Mouse (Mus musculus) liver, embryonic 16.5 days (tissue): ENCODE measurements at regions not wholly inside any gene's neighbourhood (a gene's known extent, or its start where the extent isn't known, plus 50 kb on each side); places are given as distances from the start of the nearest gene placed in this dataset.

Source experiments
- ATAC-seq: fragments of 200-750 bp; cut with Nextera tagmentation; 2 replicates; pipeline ENCODE4 v1.8.0; 2017; ENCODE audit warnings: low read depth, mild to moderate bottlenecking, moderate number of reproducible peaks, moderate library complexity
- H3K27ac ChIP-seq: fragments of 300-500 bp; sonication (generic); 2 replicates; pipeline ENCODE4 v1.5.1; 2014; ENCODE audit warnings: mild to moderate bottlenecking, low read length
- H3K27me3 ChIP-seq: fragments of 300-500 bp; sonication (generic); 2 replicates; pipeline ENCODE4 v1.6.1; 2014; ENCODE audit warnings: low read depth, low read length, mixed read lengths; ENCODE audit not compliant: control insufficient read depth, insufficient read depth
- H3K36me3 ChIP-seq: fragments of 300-500 bp; sonication (generic); 2 replicates; pipeline ENCODE4 v1.6.1; 2014; ENCODE audit warnings: mild to moderate bottlenecking; ENCODE audit not compliant: control insufficient read depth, insufficient read depth
- H3K4me1 ChIP-seq: fragments of 300-500 bp; sonication (generic); 2 replicates; pipeline ENCODE4 v1.6.1; 2014; ENCODE audit warnings: low read depth, low read length, mixed read lengths; ENCODE audit not compliant: control insufficient read depth
- H3K4me2 ChIP-seq: fragments of 300-500 bp; sonication (generic); 2 replicates; pipeline ENCODE4 v1.6.1; 2014; ENCODE audit warnings: low read depth, low read length, mixed read lengths
- H3K4me3 ChIP-seq: fragments of 300-500 bp; sonication (generic); 2 replicates; pipeline ENCODE4 v1.5.1; 2014; ENCODE audit warnings: low read depth, mild to moderate bottlenecking, low read length
- H3K9ac ChIP-seq: fragments of 300-500 bp; sonication (generic); 2 replicates; pipeline ENCODE4 v1.6.1; 2014; ENCODE audit warnings: low read depth, low read length
- H3K9me3 ChIP-seq: fragments of 300-500 bp; sonication (generic); replicated peaks from 2 replicates; pipeline ENCODE4 v1.6.1; 2016; ENCODE audit warnings: low read length; ENCODE audit not compliant: control insufficient read depth
- WGBS: fragments of 180-500 bp; shearing (Covaris S2); extraction: QIAGEN DNeasy Blood & Tissue Kit; methylation state at CpG from one replicate; pipeline ENCODE4 v1.1.7; 2014; ENCODE audit not compliant: insufficient replicate concordance; 5-methylcytosine and 5-hydroxymethylcytosine counted together

DNA sequence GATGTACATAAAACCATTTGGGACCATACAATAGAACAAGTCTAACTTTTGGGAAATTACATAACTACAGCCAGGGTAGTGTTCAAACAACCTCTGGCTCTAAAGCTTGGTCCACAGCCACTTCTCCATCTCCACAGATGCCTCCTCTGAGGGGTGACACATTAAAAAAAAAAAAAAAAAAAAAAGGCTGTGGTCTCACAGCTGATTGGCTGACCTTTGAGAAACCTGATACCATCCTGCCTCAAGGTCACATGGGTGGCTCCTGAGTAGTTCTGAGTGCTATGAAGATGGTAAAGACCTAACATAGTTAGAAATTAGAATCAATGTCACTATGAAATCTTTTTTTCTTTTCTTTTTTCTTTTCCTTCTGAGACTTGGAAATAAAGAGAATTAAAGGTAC lies 102.4 kb downstream of the Tmem182 start:
- Histone ChIP-seq H3K4me2 (no peak overlapping the region), H3K4me1 (no peaks in the 10 kb centered on the region), H3K4me3 (no peak overlapping the region), H3K9ac (no peak overlapping the region), H3K9me3 (no peaks in the 10 kb centered on the region), H3K27me3 (no peaks in the 10 kb centered on the region), H3K27ac (no peak overlapping the region), H3K36me3 (no peaks in the 10 kb centered on the region)
- no peak for ATAC-seq

DNA sequence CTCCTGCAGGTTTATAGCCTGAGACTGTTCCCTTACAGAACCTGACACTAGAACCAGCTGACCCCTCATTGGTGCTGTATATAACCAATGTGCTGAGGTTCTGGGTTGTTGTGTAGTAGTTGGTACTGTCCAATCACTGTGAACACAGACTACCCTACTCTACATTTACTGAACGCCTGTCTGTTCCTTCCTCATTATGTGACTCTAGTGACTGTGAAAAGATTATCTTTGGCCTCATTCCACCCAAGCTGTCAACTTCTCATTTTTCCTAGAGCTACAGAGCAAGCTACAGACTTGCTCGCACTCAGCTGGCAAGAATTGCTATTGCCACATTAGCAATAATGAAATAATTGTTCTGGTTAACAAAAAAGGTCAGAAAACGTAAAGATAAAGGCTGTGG lies 108.2 kb downstream of the Tmem182 start:
- H3K27me3 ChIP-seq, result no peaks in the 10 kb centered on the region
- ATAC-seq, result no peak
- no peak overlapping the region for H3K4me2 ChIP-seq
- no peak overlapping the region for H3K9ac ChIP-seq
- 31% methylated on average over 3 of the region's 3 CpGs for whole genome bisulfite sequencing
- H3K4me1 ChIP-seq, result no peaks in the 10 kb centered on the region
- H3K9me3 ChIP-seq, result no peaks in the 10 kb centered on the region
- H3K27ac ChIP-seq, result no peak overlapping the region
- H3K36me3 ChIP-seq, result no peaks in the 10 kb centered on the region
- H3K4me3 ChIP-seq, result no peak overlapping the region

DNA sequence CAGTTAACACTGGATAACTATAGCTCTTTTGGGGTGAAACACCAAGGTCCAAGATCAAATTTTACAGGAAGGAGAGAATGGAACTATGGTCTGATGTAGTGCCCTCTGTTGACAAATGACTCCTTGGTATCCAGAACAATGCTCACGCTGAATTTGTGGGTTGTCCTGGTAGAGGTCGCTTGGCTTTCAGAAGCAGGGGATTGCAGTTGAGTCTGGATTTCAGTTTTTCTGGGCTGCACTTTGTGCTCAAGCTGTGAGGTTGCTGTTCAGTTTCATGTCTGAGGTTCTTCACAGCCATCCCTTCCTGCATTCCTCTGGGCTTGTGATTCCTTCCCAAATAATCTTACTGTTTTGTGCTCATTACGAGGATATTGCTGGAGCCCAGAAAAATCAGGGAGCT lies 118.9 kb downstream of the Tmem182 start:
- ATAC-seq, result no peak

DNA sequence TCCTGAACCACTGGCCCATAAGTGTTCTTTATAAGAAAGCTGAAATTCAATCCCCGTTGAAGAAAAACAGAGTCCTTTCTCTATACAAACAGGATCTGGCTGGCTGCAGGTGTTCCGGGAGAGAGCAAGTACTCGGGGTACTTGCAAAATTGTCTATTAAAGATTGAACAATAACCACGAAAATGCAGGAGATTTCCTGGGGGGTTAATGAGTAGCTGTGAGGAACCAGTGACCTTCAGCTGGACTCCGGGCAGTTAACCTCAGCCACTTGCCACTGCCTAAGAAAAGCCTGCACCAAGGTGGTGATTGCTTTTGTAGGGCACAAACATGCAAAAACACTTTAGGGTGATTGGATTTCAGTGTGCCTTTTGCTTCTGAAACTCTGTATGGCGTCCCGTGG lies 119.4 kb downstream of the Tmem182 start:
- Histone ChIP-seq H3K4me2 (no peak overlapping the region), H3K27ac (no peak overlapping the region), H3K36me3 (no peaks in the 10 kb centered on the region), H3K4me1 (no peaks in the 10 kb centered on the region), H3K9me3 (no peaks in the 10 kb centered on the region), H3K9ac (no peak overlapping the region), H3K27me3 (no peaks in the 10 kb centered on the region), H3K4me3 (no peak overlapping the region)
- WGBS, result 61% methylated on average over 7 of the region's 7 CpGs
- no peak for ATAC-seq

More for the DNA sequence above, 118.9 kb downstream of the Tmem182 start:
- H3K27ac ChIP-seq, result no peak overlapping the region
- no peaks in the 10 kb centered on the region for H3K9me3 ChIP-seq
- H3K4me1 ChIP-seq, result no peaks in the 10 kb centered on the region
- H3K27me3 ChIP-seq, result no peaks in the 10 kb centered on the region
- no peak overlapping the region for H3K4me3 ChIP-seq
- no peaks in the 10 kb centered on the region for H3K36me3 ChIP-seq
- H3K9ac ChIP-seq, result no peak overlapping the region
- WGBS, result 60% methylated on average over 3 of the region's 3 CpGs
- H3K4me2 ChIP-seq, result no peak overlapping the region

DNA sequence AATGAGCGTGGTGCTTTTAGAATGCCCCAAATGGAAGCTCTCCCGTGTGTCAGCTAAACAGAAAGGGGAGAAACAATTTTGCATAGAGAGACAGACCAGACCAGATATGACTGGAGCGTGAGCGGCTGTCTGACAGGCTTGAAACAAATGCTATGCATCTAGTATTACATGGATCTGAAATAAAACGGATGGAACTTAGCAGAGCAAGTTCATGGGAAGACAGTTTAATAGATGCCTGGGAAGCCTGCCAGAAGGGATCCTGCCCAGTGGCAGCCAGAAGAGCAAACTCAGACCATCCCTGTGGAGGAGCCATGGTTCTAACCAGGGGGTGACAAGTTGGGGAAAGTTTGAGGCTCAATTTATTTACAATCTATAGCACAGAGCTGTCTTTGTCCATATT lies 126.0 kb downstream of the Tmem182 start:
- WGBS, result 59% methylated on average over 5 of the region's 5 CpGs
- H3K9me3 ChIP-seq, result no peaks in the 10 kb centered on the region
- H3K27me3 ChIP-seq, result no peaks in the 10 kb centered on the region
- H3K4me2 ChIP-seq, result no peak overlapping the region
- H3K36me3 ChIP-seq, result no peaks in the 10 kb centered on the region
- no peak overlapping the region for H3K9ac ChIP-seq
- no peak overlapping the region for H3K27ac ChIP-seq
- no peak overlapping the region for H3K4me3 ChIP-seq
- no peaks in the 10 kb centered on the region for H3K4me1 ChIP-seq
- ATAC-seq, result no peak

DNA sequence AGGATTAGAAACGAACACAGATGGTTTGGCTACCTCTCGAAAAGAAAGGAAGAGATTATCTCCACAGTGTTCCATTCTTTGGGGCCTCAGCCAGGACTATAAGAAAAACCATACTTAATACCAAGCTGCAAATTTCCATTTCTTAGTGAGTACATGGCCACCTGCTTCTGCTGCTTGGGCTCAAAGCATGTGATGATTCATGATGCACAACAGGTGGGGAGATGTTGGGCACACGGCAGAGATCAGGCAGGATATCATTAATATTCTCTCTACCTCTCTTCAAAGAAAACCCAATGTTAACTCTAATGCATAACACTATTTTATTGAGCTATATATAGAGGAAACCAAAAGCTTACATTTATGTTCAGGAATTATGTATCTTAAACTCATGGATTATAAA lies 131.3 kb downstream of the Tmem182 start:
- no peak overlapping the region for H3K27ac ChIP-seq
- H3K4me1 ChIP-seq, result no peaks in the 10 kb centered on the region
- ATAC-seq, result no peak
- no peak overlapping the region for H3K4me2 ChIP-seq
- no peaks in the 10 kb centered on the region for H3K27me3 ChIP-seq
- H3K4me3 ChIP-seq, result no peak overlapping the region
- H3K9ac ChIP-seq, result no peak overlapping the region
- no peaks in the 10 kb centered on the region for H3K36me3 ChIP-seq
- WGBS, result 51% methylated on average over 3 of the region's 3 CpGs
- no peaks in the 10 kb centered on the region; the same call in 1 of the 2 replicates for H3K9me3 ChIP-seq

DNA sequence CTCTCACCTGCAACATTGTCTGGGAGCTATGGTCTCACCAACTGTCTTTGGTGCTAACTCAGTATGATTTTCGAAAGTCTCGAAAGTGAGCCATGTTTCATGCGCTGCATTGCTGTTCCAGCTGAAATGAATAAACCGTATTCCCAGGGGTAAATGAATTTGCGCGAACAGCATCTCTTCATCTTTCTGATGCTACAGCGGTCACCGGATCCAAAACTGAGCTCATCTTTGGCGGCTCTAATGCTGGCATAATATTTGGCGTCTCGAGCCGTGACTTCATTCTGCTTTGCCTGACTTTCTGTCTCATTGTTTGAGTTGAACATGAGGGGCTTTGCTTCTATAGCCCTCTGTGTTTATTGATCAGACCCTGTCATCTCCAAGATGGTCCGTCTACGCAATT lies 137.3 kb downstream of the Tmem182 start:
- H3K27ac ChIP-seq, result no peak overlapping the region
- WGBS, result 78% methylated on average over 14 of the region's 14 CpGs
- no peak overlapping the region for H3K9ac ChIP-seq
- no peaks in the 10 kb centered on the region for H3K36me3 ChIP-seq
- no peak overlapping the region for H3K4me2 ChIP-seq
- no peak overlapping the region for H3K4me3 ChIP-seq
- no peaks in the 10 kb centered on the region for H3K27me3 ChIP-seq
- no peaks in the 10 kb centered on the region; the same call in 1 of the 2 replicates for H3K9me3 ChIP-seq
- no peak for ATAC-seq
- H3K4me1 ChIP-seq, result no peaks in the 10 kb centered on the region

DNA sequence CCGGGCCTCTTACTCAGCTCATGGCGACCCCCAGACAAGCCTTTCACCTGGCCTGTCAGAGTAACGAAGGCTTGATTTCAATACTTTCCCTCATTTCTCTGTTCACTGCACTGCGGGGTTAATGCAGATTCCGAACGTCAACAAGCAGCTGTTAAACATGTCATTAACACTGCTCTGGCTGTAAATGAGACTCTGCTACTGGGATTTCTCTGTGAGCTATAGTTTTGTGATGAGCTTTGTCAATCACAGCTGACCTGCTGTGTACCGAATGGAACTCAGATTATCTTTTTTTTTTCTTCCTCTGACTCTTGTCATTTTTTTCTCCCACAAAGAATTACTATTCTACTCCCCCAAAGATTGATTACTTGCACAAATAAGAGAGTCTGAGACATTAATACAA lies 137.8 kb downstream of the Tmem182 start:
- no peaks in the 10 kb centered on the region; the same call in 1 of the 2 replicates for H3K9me3 ChIP-seq
- H3K4me3 ChIP-seq, result no peak overlapping the region

DNA sequence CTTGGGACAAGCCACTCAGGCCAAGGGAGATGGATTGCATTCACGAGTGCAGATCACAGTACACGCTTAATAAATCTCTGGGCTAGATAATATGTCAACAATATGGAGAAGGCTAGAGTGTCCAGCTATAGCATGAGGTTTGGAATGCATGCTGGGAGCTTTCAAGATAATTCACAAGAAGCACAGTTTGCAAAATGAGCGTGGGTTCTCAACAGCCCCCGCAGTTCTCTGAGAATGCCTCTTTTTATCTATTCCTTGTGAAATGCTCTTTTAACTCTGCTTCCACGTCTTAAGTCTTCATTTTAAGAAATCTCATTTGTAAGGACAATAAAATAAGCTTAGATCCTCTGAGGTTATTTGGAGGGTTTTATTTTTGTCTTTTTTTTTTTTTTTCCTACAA lies 145.2 kb downstream of the Tmem182 start:
- 68% methylated on average over 5 of the region's 5 CpGs for WGBS
- ATAC-seq, result no peak
- H3K9me3 ChIP-seq, result no peaks in the 10 kb centered on the region

More for the DNA sequence above, 137.8 kb downstream of the Tmem182 start:
- H3K4me2 ChIP-seq, result no peak overlapping the region
- ATAC-seq, result no peak
- 66% methylated on average over 7 of the region's 7 CpGs for WGBS
- H3K27ac ChIP-seq, result no peak overlapping the region
- no peaks in the 10 kb centered on the region for H3K27me3 ChIP-seq
- H3K4me1 ChIP-seq, result no peaks in the 10 kb centered on the region
- H3K9ac ChIP-seq, result no peak overlapping the region
- H3K36me3 ChIP-seq, result no peaks in the 10 kb centered on the region

DNA sequence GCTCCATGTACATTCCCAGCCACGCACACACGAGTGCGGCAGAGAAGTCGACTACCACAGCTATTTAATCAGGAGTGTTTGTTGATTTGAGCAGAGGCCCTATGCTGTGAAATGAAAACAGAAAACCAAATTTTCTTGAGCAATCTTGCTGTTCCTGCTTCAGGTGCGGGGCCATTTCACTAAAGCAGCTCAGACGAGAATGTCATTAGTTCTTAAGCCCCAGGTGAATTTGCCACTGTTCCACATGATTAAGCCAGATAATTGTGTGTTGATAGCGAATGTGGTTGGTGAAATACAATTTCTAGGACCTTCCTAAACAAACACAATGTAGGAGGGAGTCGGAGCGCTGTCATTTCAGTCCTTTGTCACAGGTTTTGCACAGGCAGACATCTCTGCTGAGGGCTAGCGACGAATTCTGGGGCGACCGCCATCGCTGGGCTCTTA lies 149.3 kb downstream of the Tmem182 start:
- Histone ChIP-seq H3K36me3 (no peaks in the 10 kb centered on the region), H3K9ac (no peak overlapping the region), H3K9me3 (no peaks in the 10 kb centered on the region), H3K4me3 (no peak overlapping the region), H3K27me3 (no peaks in the 10 kb centered on the region), H3K4me2 (no peak overlapping the region), H3K27ac (no peak overlapping the region), H3K4me1 (no peaks in the 10 kb centered on the region)
- WGBS, result 76% methylated on average over 14 of the region's 14 CpGs
- ATAC-seq, result no peak

More for the DNA sequence above, 145.2 kb downstream of the Tmem182 start:
- H3K4me3 ChIP-seq, result no peak overlapping the region
- no peak overlapping the region for H3K9ac ChIP-seq
- H3K4me2 ChIP-seq, result no peak overlapping the region
- H3K36me3 ChIP-seq, result no peaks in the 10 kb centered on the region
- no peak overlapping the region for H3K27ac ChIP-seq
- H3K4me1 ChIP-seq, result no peaks in the 10 kb centered on the region
- H3K27me3 ChIP-seq, result no peaks in the 10 kb centered on the region
